Mouse (Mus musculus) kidney, adult 2 months (tissue): Measurements from ENCODE around the gene Yif1b. TPM values are rescaled to one million over a fixed set of nuclear protein-coding genes. Genes with fewer than 3 reads are reported as not detected.

Experiments
- DNase-seq: peaks from one replicate; pipeline ENCODE4 v3.0.0; 2021
- H3K27ac ChIP-seq: fragments of 200-500 bp; 2 replicates; pipeline ENCODE4 v1.5.1; 2012; ENCODE audit warnings: low read depth, low read length, control low read depth, inconsistent platforms; ENCODE audit not compliant: insufficient read depth
- H3K27me3 ChIP-seq: fragments of 200-500 bp; replicated peaks from 2 replicates; pipeline ENCODE4 v1.6.1; 2012; ENCODE audit warnings: mild to moderate bottlenecking, moderate library complexity, low read length, inconsistent platforms; ENCODE audit not compliant: control insufficient read depth, insufficient read depth
- H3K36me3 ChIP-seq: fragments of 200-500 bp; 2 replicates; pipeline ENCODE4 v1.6.1; 2012; ENCODE audit warnings: mild to moderate bottlenecking, moderate library complexity, low read length, inconsistent platforms; ENCODE audit not compliant: control insufficient read depth, insufficient read depth
- H3K4me1 ChIP-seq: fragments of 200-500 bp; 2 replicates; pipeline ENCODE4 v1.6.1; 2011; ENCODE audit warnings: low read length; ENCODE audit not compliant: control insufficient read depth, insufficient read depth
- H3K4me3 ChIP-seq: fragments of 200-500 bp; 2 replicates; pipeline ENCODE4 v1.5.1; 2011; ENCODE audit warnings: mild to moderate bottlenecking, low read depth, low read length, control low read depth; ENCODE audit not compliant: insufficient read depth
- CTCF ChIP-seq: fragments of 200-500 bp; conservative IDR thresholded peaks from 2 replicates; pipeline ENCODE4 v1.5.1; 2011; ENCODE audit warnings: low read depth, mild to moderate bottlenecking, control low read depth, low read length, moderate library complexity, mixed read lengths; ENCODE audit not compliant: insufficient read depth, insufficient read length
- POLR2A ChIP-seq: fragments of 200-500 bp; IDR thresholded peaks from one replicate; pipeline ENCODE4 v1.6.1; 2011; ENCODE audit warnings: low read depth, low read length, control low read depth
- WGBS: fragments of 180-500 bp; shearing (Covaris S2); methylation state at CpG from one replicate; pipeline ENCODE4 v1.1.7; 2018; 5-methylcytosine and 5-hydroxymethylcytosine counted together
- polyA plus RNA-seq: library from polyadenylated mRNA; depleted of rRNA; stranded (reverse); fragments of >200 nt; gene quantifications from 2 replicates; pipeline ENCODE4 v1.2.3, GENCODE M21; 2012; rRNA removed

Yif1b gene
- polyA plus RNA-seq, 1 experiment, result 179 TPM

- H3K4me1 ChIP-seq, result no peaks in the 10 kb centered on the region; the same call in 1 of the 2 replicates
- TF ChIP-seq POLR2A, result no peak
- WGBS, result 79% methylated on average over 13 of the region's 13 CpGs
- no peak overlapping the region for H3K4me3 ChIP-seq
- H3K36me3 ChIP-seq, result no peaks in the 10 kb centered on the region
- no peaks in the 10 kb centered on the region for H3K27me3 ChIP-seq
- DNase-seq, result no peak
- H3K27ac ChIP-seq, result no peak overlapping the region
Measured at GRCm38 (mm10) chr7:29294111-29294761, 56.1 kb downstream of the Yif1b start.

- H3K4me3 ChIP-seq, result no peak overlapping the region
- no peak for DNase-seq
- TF ChIP-seq POLR2A, result no peak
- no peak for TF ChIP-seq CTCF
- H3K27ac ChIP-seq, result no peak overlapping the region
- no peaks in the 10 kb centered on the region for H3K27me3 ChIP-seq
- H3K36me3 ChIP-seq, result no peaks in the 10 kb centered on the region
- no peaks in the 10 kb centered on the region; the same call in 1 of the 2 replicates for H3K4me1 ChIP-seq
- 76% methylated on average over 24 of the region's 24 CpGs for WGBS
Measured at GRCm38 (mm10) chr7:29295861-29296647, 57.9 kb downstream of the Yif1b start.

GRCm38 (mm10) chr7:29296998-29297397 is 58.9 kb downstream of the Yif1b start:
- H3K27me3 ChIP-seq, result no peaks in the 10 kb centered on the region
- WGBS, result 9% methylated on average over 10 of the region's 10 CpGs

More at GRCm38 (mm10) chr7:29296998-29297397, 58.9 kb downstream of the Yif1b start:
- Histone ChIP-seq H3K27ac (no peak overlapping the region), H3K4me3 (no peak overlapping the region), H3K36me3 (no peaks in the 10 kb centered on the region), H3K4me1 (no peaks in the 10 kb centered on the region; the same call in 1 of the 2 replicates)
- peak; percentile 84 for DNase-seq
- TF ChIP-seq CTCF (peak; percentile 95), POLR2A (no peak)

Other genes with a start within 250 kb of the Yif1b start
- 0.01 and 3.0 TPM in 2 replicates for gene Ryr1, start 113.2 kb upstream of the Yif1b start, polyA plus RNA-seq
- gene Rasgrp4, start 103.5 kb upstream of the Yif1b start, polyA plus RNA-seq, result 1.9 and 2.7 TPM in 2 replicates
- 31.4 and 35.8 TPM in 2 replicates for gene Fam98c, start 82.1 kb upstream of the Yif1b start, polyA plus RNA-seq
- gene Ggn, start 68.1 kb upstream of the Yif1b start, polyA plus RNA-seq, result 0.38 and 0.94 TPM in 2 replicates
- gene Spred3, start 67.9 kb upstream of the Yif1b start, polyA plus RNA-seq, result 1.8 and 2.6 TPM in 2 replicates
- gene Psmd8, start 57.6 kb upstream of the Yif1b start, polyA plus RNA-seq, result 178 and 204 TPM in 2 replicates
- 0.86 and 1.1 TPM in 2 replicates for gene Catsperg1, start 24.3 kb upstream of the Yif1b start, polyA plus RNA-seq
- gene Kcnk6, start 5.8 kb upstream of the Yif1b start, polyA plus RNA-seq, result 4.4 and 5.6 TPM in 2 replicates
- gene 2200002D01Rik, start 10.1 kb downstream of the Yif1b start, polyA plus RNA-seq, result 4.6 and 7.2 TPM in 2 replicates
- gene Spint2, start 43.6 kb downstream of the Yif1b start, polyA plus RNA-seq, result 421 and 474 TPM in 2 replicates
- gene Ppp1r14a, start 51.0 kb downstream of the Yif1b start, polyA plus RNA-seq, result 12.3 and 16.1 TPM in 2 replicates
- 0.07 and 0.11 TPM in 2 replicates for gene Dpf1, start 65.6 kb downstream of the Yif1b start, polyA plus RNA-seq